Mouse (Mus musculus) heart, embryonic 11.5 days (tissue): ENCODE data around the gene Olfr1044. TPM values are rescaled to one million over a fixed set of nuclear protein-coding genes. Genes with fewer than 3 reads are reported as not detected.
"Not testable (repeated sequence)": the region's sequence is repeated elsewhere in the genome, so short reads cannot be mapped to it uniquely, and the experiment has no call there.

ENCODE experiments used
- ATAC-seq: fragments of 200-750 bp; cut with Nextera tagmentation; replicated peaks from 2 replicates; pipeline ENCODE4 v1.8.0; 2017; ENCODE audit warnings: moderate library complexity; ENCODE audit not compliant: insufficient number of reproducible peaks, low FRiP score, low TSS enrichment
- H3K27ac ChIP-seq: fragments of 300-500 bp; sonication (generic); 2 replicates; pipeline ENCODE4 v1.5.1; 2014; ENCODE audit warnings: mild to moderate bottlenecking, low read depth, low read length
- H3K27me3 ChIP-seq: fragments of 300-500 bp; sonication (generic); 2 replicates; pipeline ENCODE4 v1.6.1; 2014; ENCODE audit warnings: mild to moderate bottlenecking, low read length, mixed read lengths; ENCODE audit not compliant: control insufficient read depth, insufficient read depth
- H3K36me3 ChIP-seq: fragments of 300-500 bp; sonication (generic); 2 replicates; pipeline ENCODE4 v1.6.1; 2014; ENCODE audit warnings: mild to moderate bottlenecking, low read length, moderate library complexity, mixed read lengths; ENCODE audit not compliant: control insufficient read depth, insufficient read depth
- H3K4me1 ChIP-seq: fragments of 300-500 bp; sonication (generic); 2 replicates; pipeline ENCODE4 v1.6.1; 2014; ENCODE audit warnings: low read length; ENCODE audit not compliant: control insufficient read depth, insufficient read depth
- H3K4me2 ChIP-seq: fragments of 300-500 bp; sonication (generic); 2 replicates; pipeline ENCODE4 v1.6.1; 2014; ENCODE audit warnings: mild to moderate bottlenecking, moderate library complexity
- H3K4me3 ChIP-seq: fragments of 300-500 bp; sonication (generic); 2 replicates; pipeline ENCODE4 v1.5.1; 2014; ENCODE audit warnings: low read depth, low read length
- H3K9ac ChIP-seq: fragments of 300-500 bp; sonication (generic); 2 replicates; pipeline ENCODE4 v1.6.1; 2014; ENCODE audit warnings: mild to moderate bottlenecking, low read depth, low read length, moderate library complexity
- H3K9me3 ChIP-seq: fragments of 300-500 bp; sonication (generic); replicated peaks from 2 replicates; pipeline ENCODE4 v1.6.1; 2016; ENCODE audit warnings: low read length; ENCODE audit not compliant: control insufficient read depth
- WGBS: fragments of 180-500 bp; shearing (Covaris S2); extraction: QIAGEN DNeasy Blood & Tissue Kit; methylation state at CpG from one replicate; pipeline ENCODE4 v1.1.7; 2014; ENCODE audit not compliant: insufficient replicate concordance; 5-methylcytosine and 5-hydroxymethylcytosine counted together
- polyA plus RNA-seq: library from polyadenylated mRNA; unstranded; fragments of >200 nt; fragmentation: Nextera tagmentation; extraction: Ambion mirVana; gene quantifications from 2 replicates; pipeline ENCODE4 v1.2.1, GENCODE M21; 2014

Gene Olfr1044
- not detected in 2 replicates for polyA plus RNA-seq

DNA sequence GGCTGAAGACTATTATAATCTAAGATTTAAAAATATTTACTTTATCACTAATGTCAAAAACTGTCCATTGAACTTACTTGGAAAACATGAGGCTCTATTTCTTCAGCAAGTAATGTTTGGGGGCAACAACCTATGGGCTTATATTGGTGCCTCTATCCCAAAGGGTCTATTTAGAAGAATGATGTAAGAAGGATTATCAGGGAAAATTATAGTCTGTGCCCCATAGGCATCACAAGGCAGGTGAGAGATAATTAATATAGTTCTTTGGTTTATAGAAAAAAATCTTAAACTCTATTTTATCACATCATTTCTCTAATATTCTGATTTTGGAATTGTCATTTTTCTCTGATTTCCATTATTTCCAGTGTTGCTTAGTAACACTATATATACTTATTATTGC, at the start of gene Olfr1044:
Gene Olfr1044 (minus strand): TSS at position 101 of the 400 bp plus-strand sequence.
- no peak within 1 kb of the TSS for H3K9ac ChIP-seq
- no peaks in the 10 kb centered on the region for H3K27me3 ChIP-seq
- no peaks in the 10 kb centered on the region for H3K9me3 ChIP-seq
- no peak for ATAC-seq
- H3K27ac ChIP-seq = no peak within 1 kb of the TSS
- no peak within 1 kb of the TSS for H3K4me2 ChIP-seq
- H3K36me3 ChIP-seq = no peaks in the 10 kb centered on the region
- H3K4me3 ChIP-seq = no peak within 1 kb of the TSS
- H3K4me1 ChIP-seq = no peaks in the 10 kb centered on the region

DNA sequence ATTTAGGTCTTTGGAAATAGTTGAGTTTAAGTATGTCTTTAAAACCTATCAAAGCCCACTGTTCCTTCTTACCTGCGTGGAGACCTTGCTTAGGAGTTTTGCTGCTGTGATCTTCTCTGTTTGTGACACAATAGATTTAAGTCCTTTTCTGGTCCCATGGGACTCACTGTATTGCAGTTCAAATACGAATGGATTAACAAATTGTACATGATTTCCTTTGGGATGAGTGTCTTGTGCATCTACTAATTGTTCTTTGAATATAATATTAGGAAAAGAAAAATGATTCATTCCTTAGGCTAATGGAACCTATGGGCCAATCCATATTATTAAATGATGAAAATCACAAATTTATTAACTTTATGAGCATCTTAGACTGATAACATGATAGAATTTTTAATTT, 41.6 kb upstream of the Olfr1044 start, which contains the start of gene Olfr1046:
Gene Olfr1046 (minus strand): TSS at position 101 of the 400 bp plus-strand sequence.
- Histone ChIP-seq H3K4me2 (no peak within 1 kb of the TSS), H3K36me3 (no peaks in the 10 kb centered on the region), H3K4me1 (no peaks in the 10 kb centered on the region), H3K9ac (no peak within 1 kb of the TSS), H3K9me3 (no peaks in the 10 kb centered on the region), H3K4me3 (no peak within 1 kb of the TSS), H3K27me3 (no peaks in the 10 kb centered on the region), H3K27ac (no peak within 1 kb of the TSS)
- 64% methylated on average over 2 of the region's 2 CpGs for WGBS
- no peak for ATAC-seq

DNA sequence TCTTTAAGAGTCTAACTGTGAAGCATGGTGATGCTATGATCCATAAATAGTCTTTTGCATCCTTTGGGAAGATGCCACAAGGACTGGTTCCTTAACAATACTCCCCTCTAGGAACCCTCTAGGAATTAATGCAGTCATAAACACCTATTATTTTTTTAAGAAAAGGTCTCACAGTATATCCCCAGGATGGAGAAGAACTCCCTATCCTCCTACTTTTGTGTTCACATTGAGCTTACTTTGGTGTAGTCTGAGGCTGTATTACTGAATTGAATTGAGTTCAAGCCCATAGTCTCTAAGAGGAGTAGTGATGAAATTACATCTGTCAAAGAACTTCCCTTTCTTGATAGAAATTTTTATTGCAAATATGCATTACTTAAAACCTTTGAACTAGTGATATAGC, 25.3 kb upstream of the Olfr1044 start, which contains the start of gene Olfr1045:
Gene Olfr1045 (minus strand): TSS at position 101 of the 400 bp plus-strand sequence.
- Histone ChIP-seq H3K9me3 (no peaks in the 10 kb centered on the region), H3K4me3 (no peak within 1 kb of the TSS), H3K9ac (no peak within 1 kb of the TSS), H3K27me3 (no peaks in the 10 kb centered on the region), H3K36me3 (no peaks in the 10 kb centered on the region), H3K27ac (no peak within 1 kb of the TSS), H3K4me1 (no peaks in the 10 kb centered on the region), H3K4me2 (no peak within 1 kb of the TSS)
- ATAC-seq = no peak

DNA sequence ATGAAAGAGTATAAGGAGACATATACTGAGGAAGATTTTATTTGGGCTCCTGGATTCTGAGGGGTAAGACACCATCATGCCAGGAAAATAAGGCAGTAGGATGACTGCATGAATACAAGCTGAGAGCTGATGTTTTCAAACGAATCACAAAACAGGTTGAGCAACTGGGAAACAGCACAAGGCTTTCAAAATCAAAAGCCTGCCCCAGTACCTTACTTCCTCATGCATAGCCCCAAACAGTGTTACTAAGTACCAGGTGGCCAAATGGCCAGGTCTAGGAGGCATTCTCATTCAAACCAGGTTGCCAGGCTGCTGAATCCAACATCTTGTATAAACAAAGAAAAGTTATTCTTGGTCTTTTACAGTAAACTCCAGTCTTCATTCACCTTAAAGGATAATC, 18.2 kb upstream of the Olfr1044 start:
- H3K4me2 ChIP-seq = no peak overlapping the region
- no peak for ATAC-seq
- H3K9ac ChIP-seq = no peak overlapping the region
- WGBS = 30% methylated on average over 1 of the region's 1 CpGs
- no peaks in the 10 kb centered on the region for H3K36me3 ChIP-seq
- H3K27me3 ChIP-seq = no peaks in the 10 kb centered on the region
- H3K27ac ChIP-seq = no peak overlapping the region
- H3K4me1 ChIP-seq = no peaks in the 10 kb centered on the region
- H3K4me3 ChIP-seq = no peak overlapping the region
- H3K9me3 ChIP-seq = no peaks in the 10 kb centered on the region

GRCm38 (mm10) chr2:86185583-86185982, 8.0 kb upstream of the Olfr1044 start, which contains the start of gene Olfr52:
Gene Olfr52, minus strand, starts transcription at chr2:86185683.
- Histone ChIP-seq H3K27me3 (no peaks in the 10 kb centered on the region), H3K4me1 (no peaks in the 10 kb centered on the region), H3K27ac (no peak within 1 kb of the TSS), H3K36me3 (no peaks in the 10 kb centered on the region), H3K4me3 (no peak within 1 kb of the TSS), H3K4me2 (no peak within 1 kb of the TSS), H3K9me3 (no peaks in the 10 kb centered on the region), H3K9ac (no peak within 1 kb of the TSS)
- no peak for ATAC-seq

GRCm38 (mm10) chr2:86179950-86180349, 2.3 kb upstream of the Olfr1044 start:
- H3K4me2 ChIP-seq = no peak overlapping the region
- 84% methylated on average over 3 of the region's 3 CpGs for WGBS
- H3K9me3 ChIP-seq = no peaks in the 10 kb centered on the region
- H3K27me3 ChIP-seq = no peaks in the 10 kb centered on the region
- ATAC-seq = no peak
- H3K4me3 ChIP-seq = no peak overlapping the region
- H3K4me1 ChIP-seq = no peaks in the 10 kb centered on the region
- no peak overlapping the region for H3K27ac ChIP-seq
- no peak overlapping the region for H3K9ac ChIP-seq
- no peaks in the 10 kb centered on the region for H3K36me3 ChIP-seq

DNA sequence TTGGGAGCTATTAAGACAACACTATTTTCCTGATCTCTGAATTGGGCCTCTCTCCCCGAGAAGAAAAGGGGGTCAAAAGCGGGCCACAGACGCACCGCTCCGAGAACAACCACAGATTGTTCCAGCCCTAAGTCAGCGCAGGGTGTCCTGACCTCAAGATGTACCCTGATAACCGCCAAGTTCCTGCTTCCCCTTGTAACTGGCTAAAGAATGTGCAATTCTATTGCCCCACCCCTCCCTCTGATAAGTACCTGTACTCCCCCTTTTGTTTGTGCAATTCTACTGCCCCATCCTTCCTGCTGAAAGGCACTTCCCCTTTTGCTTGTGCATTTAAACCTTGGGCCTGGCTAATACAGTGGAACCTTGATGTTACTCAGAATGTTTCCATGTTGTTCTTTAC, 2.2 kb downstream of the Olfr1044 start:
- not testable (repeated sequence) for H3K27ac ChIP-seq, H3K36me3 ChIP-seq, ATAC-seq, H3K4me1 ChIP-seq, H3K4me2 ChIP-seq, H3K4me3 ChIP-seq, H3K9ac ChIP-seq, H3K27me3 ChIP-seq, H3K9me3 ChIP-seq
- 75% methylated on average over 7 of the region's 7 CpGs for WGBS

GRCm38 (mm10) chr2:86167422-86167821, 10.2 kb downstream of the Olfr1044 start, which contains the start of gene Olfr1043:
Gene Olfr1043, minus strand, starts transcription at chr2:86167522.
- Histone ChIP-seq H3K27me3 (no peaks in the 10 kb centered on the region), H3K36me3 (no peaks in the 10 kb centered on the region), H3K9ac (no peak within 1 kb of the TSS), H3K27ac (no peak within 1 kb of the TSS), H3K4me1 (no peaks in the 10 kb centered on the region), H3K4me3 (no peak within 1 kb of the TSS), H3K9me3 (no peaks in the 10 kb centered on the region), H3K4me2 (no peak within 1 kb of the TSS)
- WGBS = 86% methylated on average over 2 of the region's 2 CpGs
- ATAC-seq = no peak

DNA sequence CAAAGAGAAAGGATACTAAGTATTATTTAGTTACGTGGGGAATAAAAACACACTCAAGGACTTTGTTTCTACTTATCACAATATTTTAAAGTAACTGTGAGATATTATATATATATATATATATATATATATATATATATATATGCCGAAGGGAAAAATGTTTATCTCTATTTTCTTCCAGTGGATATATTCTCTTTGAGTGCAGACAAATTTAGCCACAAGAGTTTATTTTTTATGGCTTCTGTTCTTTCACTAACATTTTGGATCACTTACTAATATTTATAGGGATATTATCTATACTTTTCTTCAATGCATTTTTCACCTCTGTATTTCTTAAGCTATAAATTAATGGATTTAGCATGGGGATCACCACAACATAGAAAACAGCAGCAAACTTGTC, 15.9 kb downstream of the Olfr1044 start, which contains the start of gene Olfr1042:
Gene Olfr1042 (minus strand): TSS at position 101 of the 400 bp plus-strand sequence.
- 78% methylated on average over 2 of the region's 2 CpGs for WGBS
- Histone ChIP-seq H3K36me3 (no peaks in the 10 kb centered on the region), H3K9ac (no peak within 1 kb of the TSS), H3K27me3 (no peaks in the 10 kb centered on the region), H3K4me3 (no peak within 1 kb of the TSS), H3K4me1 (no peaks in the 10 kb centered on the region), H3K27ac (no peak within 1 kb of the TSS), H3K4me2 (no peak within 1 kb of the TSS), H3K9me3 (no peaks in the 10 kb centered on the region)
- ATAC-seq = no peak
